Mouse (Mus musculus): Measurements from ENCODE around the gene Kcnn1. TPM values are rescaled to one million over a fixed set of nuclear protein-coding genes. Genes with fewer than 3 reads are reported as not detected.
"Not testable (repeated sequence)": the region's sequence is repeated elsewhere in the genome, so short reads cannot be mapped to it uniquely, and the experiment has no call there.

The Kcnn1 gene
- total RNA-seq (2021) (1 to 10 TPM; 1.6 to 5.0 TPM), polyA plus RNA-seq (2012; rRNA removed) (10.0 and 12.9 TPM in 2 replicates)
- long read RNA-seq, partial matches to known transcripts: 0 of 4 reads
- long read RNA-seq, other reads (novel, unspliced or antisense): 4 of 4 reads

DNA sequence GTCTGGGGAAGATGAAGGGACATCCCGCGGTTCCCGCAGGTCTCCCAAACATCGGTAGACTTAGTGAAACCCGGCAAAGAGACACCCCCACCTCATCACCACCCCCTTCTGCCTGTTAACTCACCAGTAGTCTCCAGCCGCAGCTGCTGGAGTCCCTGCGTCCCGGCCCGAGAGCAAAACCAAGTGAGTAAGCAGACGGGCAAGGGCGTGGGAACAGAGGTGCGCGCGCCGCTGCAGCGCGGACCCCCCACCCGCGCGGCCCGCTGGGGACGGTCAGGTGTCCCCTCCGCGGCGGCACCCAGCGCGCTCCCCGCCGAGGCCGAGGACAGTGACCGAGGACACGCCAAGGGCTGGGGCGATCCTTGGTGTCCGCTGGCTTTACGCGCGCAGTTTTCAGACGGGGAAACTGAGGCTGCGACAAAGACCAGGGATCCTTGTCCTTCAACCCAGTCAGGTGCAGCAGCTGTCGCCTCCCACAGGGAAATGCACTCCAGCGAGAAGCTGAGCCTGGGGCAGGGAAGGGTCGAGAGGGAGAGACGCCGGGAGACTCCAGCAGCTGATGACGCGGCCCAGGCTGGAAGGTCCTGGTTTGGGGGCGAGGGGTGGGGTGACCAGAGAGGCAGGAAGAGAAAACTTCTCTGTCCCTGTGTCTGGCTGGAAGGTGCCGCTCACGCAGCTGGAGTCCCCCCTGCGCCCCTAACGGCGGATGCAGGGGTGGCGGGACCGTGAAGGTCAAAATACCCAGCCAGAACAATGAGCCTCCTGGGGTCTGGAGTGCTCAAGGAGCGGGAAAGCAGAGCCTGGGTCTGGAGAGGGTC, at the start of gene Kcnn1:
TSS of gene Kcnn1 (minus strand) at position 435 of the 818 bp plus-strand sequence.
- DNase-seq: no peak

DNA sequence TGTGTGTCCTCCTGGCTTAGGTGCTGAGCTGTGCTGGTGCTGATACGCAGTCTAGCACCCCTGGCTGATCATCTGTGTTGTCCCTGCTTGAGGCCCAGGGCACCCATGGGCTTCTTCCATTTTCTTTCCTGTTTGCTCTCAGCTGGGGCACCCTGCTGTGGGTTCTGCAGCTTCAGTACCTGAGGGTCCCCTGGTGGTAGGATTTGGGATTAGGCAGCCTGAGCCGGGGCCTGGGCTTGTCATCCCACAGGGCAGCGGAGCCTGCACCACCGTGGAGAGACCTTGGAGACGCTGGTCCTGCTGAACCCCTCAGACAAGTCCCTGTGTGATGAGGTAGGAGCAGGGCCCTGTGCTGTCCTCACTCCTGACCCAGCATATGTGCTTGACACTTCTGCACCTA, 48.5 kb upstream of the Kcnn1 start:
- DNase-seq: no peak

GRCm38 (mm10) chr8:70907518-70907917, 44.5 kb upstream of the Kcnn1 start:
- no peak for DNase-seq

GRCm38 (mm10) chr8:70905831-70906736, 43.0 kb upstream of the Kcnn1 start, which contains the start of gene Map1s:
Map1s (plus strand) TSS chr8:70905932.
- DNase-seq: peak; percentile 85

GRCm38 (mm10) chr8:70905463-70905830, 42.4 kb upstream of the Kcnn1 start:
- DNase-seq: no peak

GRCm38 (mm10) chr8:70904532-70904931, 41.5 kb upstream of the Kcnn1 start:
- peak; percentile 48 for DNase-seq

GRCm38 (mm10) chr8:70903582-70903981, 40.5 kb upstream of the Kcnn1 start:
- no peak for DNase-seq

DNA sequence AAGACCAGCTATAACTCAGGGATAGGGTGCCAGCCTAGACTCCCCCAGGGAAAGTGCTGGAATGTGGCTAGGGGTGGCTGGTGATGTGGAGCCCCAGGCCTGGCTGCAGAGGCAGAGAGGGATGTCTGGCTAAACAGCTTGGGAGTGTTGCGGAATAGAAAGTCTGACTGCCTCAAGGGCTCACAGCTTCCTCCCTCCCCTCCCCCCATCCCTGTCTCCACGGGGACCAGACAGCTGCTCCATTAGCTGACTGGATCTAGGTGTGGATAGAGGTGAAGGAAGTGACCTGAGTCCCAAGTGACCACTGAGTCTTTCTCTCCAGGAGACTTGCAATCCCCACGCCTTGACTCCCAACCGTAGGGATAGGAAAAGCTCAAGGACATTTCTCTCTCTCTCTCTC, 40.1 kb upstream of the Kcnn1 start:
- no peak for DNase-seq

DNA sequence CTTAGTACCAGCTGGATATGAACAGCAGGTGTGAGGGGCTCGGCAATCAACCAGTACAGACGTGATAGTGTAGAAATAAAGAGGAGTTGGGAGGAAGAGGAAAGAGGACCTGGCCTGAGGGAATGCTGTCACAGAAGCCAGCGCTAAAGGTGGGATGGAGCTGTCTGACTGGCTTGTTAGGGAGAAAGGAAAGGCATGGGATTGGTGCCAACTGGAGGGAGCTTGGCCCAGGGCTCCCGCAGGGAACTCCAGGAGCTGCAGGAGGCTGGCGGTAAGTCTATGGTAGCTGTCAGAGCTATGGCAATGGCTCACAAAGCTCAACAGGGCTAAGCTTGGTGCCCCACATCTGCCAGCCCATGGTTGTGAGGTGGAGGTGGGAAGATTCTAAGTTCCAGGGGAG, 39.2 kb upstream of the Kcnn1 start:
- DNase-seq: no peak

DNA sequence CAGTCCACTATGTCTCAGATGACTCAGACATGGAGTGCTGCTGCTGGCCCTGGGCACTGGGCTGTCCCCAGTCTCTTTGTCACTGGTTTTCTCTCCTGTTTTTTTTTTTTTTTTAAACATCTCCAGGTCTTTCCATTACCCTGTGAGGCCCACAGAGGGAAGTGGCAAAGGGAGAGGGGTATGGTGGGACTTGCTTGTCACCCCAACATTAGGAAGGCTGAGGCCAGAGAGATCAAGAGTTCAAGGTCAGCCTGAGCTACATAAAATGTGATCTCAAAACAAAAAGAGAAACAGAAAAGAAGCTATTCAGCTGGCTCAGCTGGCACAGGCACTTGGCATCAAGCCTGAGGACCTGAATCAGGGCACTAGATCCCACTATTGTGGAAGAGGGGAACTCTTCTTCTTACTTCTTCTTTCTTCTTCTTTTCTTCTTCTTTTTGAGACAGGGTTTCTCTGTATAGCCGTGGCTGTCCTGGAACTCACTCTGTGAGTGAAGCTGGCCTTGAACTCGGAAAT, 37.9 kb upstream of the Kcnn1 start:
- DNase-seq: peak; percentile 55

DNA sequence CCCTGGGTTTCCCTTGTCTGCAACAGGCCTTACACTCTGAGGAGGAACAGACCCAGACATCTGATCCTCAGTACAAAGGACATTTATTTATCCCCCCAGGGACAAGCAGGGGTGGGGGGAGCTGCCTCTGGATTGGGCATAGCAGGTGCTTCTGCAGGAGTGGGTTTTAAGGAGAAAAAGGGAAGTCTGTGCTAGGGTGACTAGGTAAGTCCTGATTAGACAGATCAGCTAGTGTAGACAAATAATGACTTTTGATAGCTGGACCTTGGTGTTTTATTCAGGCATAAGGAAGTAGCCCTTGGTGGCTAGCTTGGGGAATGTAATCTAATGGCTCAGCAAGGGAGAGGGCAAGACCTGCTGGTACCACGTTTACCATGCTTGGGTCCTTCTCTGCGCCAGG, 36.2 kb upstream of the Kcnn1 start:
- no peak for DNase-seq

DNA sequence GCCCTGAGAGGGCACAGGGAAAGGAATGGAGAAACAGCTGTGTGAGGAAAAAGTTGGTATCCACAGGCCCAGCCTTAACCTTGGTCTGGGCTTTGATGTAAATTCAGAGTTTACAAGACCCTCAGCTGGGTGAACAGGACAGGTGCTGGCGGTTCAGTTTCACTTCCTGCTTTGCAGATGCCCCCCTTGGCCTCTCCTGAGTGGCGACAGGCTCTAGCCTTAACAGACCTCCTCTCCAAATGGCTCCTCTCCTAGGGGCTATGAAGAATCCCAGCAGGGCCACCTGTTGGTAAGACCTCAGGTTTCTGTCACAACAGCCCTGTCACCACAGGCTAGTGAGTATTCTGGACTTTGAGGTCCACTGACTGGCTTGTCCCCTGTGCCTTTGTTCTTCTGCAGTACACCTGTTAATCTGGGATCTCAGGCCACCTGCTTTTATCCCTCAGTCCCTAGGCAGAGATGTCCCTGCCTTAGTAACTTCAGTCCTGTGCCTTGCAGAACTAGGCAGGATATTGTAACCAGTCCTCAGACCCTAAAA, 35.7 kb upstream of the Kcnn1 start:
- DNase-seq: no peak

- peak; percentile 87 for DNase-seq
These were observed 34.8 kb upstream of the Kcnn1 start for GRCm38 (mm10) chr8:70897681-70898413.

DNA sequence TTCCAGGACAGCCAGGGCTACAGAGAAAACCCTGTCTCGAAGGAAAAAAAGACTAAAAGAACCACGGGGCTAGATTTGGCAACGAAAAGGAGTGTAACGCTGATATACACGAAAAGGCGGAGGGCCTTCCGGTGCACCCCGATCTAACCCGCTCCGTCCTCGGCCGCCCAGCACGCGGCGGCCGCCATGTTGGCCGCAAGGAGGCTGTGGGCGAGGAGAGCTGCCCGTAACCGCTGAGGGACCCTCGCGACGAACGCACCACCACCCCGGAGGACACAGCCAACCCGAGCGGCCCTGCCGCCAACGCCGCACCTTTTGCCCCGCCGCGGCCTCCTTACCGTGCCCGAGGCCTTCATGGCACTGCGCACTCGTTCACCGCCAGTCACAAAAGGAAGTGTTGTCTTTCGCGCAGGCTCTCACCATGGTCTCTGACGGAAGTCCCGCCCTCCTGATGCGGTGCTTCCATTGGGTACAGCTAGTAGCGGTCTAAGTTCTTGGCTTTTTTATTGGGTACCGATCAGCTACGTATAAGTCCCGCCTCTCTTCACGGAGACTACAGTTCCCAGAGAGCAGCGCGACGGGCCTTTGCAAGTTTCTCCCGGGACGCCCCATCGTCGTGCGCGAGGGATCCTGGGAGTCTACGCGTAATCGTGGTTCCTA, 34.1 kb upstream of the Kcnn1 start, which contains the start of gene Rpl18a:
TSS of gene Rpl18a (minus strand) at position 392 of the 660 bp plus-strand sequence.
- peak; percentile 96 for DNase-seq

DNA sequence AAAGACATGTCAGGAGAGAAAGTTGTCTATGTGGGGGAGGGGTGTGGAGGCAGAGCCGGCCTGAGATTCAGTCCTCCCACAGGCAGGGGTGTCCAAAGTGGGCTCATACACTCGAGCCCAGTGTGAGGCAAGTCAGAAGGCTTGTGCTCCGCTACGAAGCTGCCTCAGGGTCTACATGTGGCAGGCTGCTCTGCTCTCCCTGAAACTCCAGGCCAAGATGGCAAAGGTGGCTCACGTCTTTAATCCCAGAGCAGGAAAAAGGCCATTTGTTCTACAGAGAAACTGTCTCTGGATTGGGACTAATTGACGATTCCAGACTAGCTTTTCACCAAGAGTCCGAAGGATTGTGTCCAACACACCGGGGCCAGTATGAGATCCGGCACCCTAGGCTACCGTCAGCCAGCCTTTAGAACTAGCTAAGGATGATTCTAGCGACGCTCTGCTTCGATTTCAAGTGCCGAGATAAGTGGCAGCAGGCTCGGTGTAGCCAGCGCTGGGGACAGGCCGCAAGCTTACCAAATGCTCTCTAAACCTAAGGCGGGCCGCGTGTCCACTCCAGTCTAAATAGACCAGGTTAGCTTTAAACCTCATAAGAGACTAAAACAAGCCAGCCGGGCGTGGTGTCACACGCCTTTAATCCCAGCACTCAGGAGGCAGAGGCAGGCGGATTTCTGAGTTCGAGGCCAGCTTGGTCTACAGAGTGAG, 33.4 kb upstream of the Kcnn1 start:
- DNase-seq: no peak

DNA sequence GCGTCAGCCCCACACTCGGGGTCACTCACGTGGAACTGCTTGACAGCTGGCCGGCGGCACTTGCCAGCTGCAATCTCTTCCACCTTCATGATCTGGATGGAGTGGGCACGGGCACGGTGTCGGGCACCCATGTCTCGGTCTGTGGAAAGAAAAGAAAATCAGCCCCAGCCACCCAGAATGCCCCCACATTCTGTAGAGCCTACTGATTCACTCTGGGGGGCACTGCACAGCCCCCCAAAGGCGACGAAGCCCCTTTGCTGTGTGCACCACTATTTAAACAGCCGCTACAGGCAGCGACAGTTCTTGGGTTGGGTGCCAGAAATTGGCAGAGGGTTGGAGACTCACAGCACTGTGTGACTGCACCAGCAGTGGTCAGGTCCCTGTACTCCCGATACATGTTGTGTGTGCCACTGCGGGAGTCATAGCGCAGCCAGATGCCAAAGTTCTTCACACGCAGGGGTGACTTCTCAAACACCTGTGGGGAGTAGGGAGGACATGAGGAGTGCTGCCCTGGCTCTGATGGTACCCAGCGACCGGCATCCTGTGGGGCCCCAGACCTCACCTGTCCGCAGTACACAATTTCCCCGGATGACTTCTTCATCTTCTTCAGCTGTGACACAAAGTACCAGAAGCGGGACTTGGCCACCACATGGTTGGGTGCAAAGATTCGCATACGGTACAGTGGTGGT, 32.7 kb upstream of the Kcnn1 start:
- DNase-seq: not testable (repeated sequence)

- no peak for DNase-seq
These were observed 31.9 kb upstream of the Kcnn1 start for GRCm38 (mm10) chr8:70894771-70895545.

DNA sequence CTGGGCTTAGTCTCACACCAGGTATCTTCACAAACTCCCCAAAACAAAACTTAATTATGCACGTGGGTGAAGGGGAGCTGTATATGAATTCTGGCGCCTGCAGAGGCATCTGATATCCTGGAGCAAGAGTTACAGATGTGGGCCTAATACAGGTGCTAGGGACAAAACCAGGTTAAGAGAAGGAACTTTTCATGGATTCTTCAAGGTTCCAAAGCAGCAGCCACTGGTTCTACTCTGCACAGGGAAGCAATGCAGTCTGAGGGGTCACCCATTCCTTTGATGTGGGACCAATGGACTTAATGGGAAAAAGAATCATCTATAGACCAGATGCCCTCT, 31.3 kb upstream of the Kcnn1 start:
- no peak for DNase-seq

Data from adrenal gland, adult 2 months (tissue).